Mouse (Mus musculus): Measurements from ENCODE around the gene Vamp2. TPM values are rescaled to one million over a fixed set of nuclear protein-coding genes. Genes with fewer than 3 reads are reported as not detected.
A peak's percentile ranks its signal among the peaks of the same experiment; 100 is the strongest.

The Vamp2 gene
- polyA plus RNA-seq, 1 experiment from 2014 or later: 98.1 TPM

GRCm38 (mm10) chr11:69119446-69120155, 31.3 kb downstream of the Vamp2 start:
- Histone ChIP-seq H3K9me3 (ENCODE audit: control insufficient read depth, low read length) (no peaks in the 10 kb centered on the region), H3K27ac (ENCODE audit: low read depth, low read length) (no peak overlapping the region), H3K4me3 (ENCODE audit: low read depth, low read length) (peak overlapping the region; percentile 78; the same call in 1 of the 2 replicates), H3K27me3 (ENCODE audit: control insufficient read depth, insufficient read depth, low read length) (peaks cover 23% of the 10 kb centered on the region), H3K36me3 (ENCODE audit: control insufficient read depth, insufficient read depth, low read length) (no peaks in the 10 kb centered on the region), H3K9ac (ENCODE audit: low read depth, low read length) (no peak overlapping the region), H3K4me2 (replicated peaks; ENCODE audit: low read depth, low read length) (peak overlapping the region; percentile 97), H3K4me1 (replicated peaks; ENCODE audit: control insufficient read depth, insufficient read depth, low read length) (peaks cover 21% of the 10 kb centered on the region)
- WGBS: 26% methylated on average over 14 of the region's 14 CpGs
- DNase-seq (ENCODE audit: low spot score) (peak; percentile 20), ATAC-seq (ENCODE audit: low FRiP score) (no peak)

DNA sequence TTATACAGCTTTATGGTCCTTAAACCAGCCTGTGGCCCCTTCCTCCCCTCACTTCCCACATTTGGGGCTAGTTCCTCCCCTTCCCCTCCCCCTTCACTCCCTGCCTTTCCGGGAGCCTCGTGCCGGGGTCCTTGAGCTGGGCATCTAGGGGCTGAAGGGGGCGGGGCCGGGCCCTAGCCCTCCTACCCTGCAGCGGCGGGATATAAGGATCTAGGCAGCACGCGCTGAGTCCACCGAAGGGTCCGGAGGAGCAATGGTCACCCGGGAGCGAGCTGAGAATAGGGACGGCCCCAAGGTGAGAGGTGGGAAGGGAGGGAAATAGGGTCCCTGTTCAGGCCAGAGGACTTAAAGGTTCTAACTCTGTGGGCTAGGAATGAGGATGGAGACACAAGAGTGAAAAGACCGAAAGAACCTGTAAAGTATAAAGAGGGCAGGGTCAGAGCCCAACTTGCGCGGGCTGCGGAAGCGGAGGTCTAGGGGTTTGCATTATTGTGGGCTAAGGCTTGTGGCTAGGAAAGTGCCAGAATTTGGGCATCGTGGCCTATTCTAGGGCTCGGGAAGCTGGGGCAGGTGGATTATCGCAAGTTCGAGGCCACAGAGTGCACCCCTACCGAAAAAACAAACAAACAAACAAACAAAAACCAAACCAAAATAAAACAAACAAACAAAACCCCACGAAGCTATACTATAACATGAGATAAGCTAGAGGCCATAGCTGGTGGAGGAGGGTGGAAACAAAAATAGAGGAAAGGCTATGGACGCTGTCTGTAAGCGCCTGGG, 32.1 kb downstream of the Vamp2 start, which contains the start of gene Hes7:
Hes7 (plus strand) TSS at position 184 of the 780 bp plus-strand sequence.
- Histone ChIP-seq H3K27ac (ENCODE audit: low read depth, low read length) (no peak within 1 kb of the TSS), H3K4me2 (replicated peaks; ENCODE audit: low read depth, low read length) (peak within 1 kb of the TSS; percentile 97), H3K36me3 (ENCODE audit: control insufficient read depth, insufficient read depth, low read length) (no peaks in the 10 kb centered on the region), H3K9me3 (ENCODE audit: control insufficient read depth, low read length) (no peaks in the 10 kb centered on the region), H3K27me3 (ENCODE audit: control insufficient read depth, insufficient read depth, low read length) (peaks cover 23% of the 10 kb centered on the region), H3K9ac (ENCODE audit: low read depth, low read length) (peak within 1 kb of the TSS; percentile 61), H3K4me1 (replicated peaks; ENCODE audit: control insufficient read depth, insufficient read depth, low read length) (peaks cover 21% of the 10 kb centered on the region), H3K4me3 (ENCODE audit: low read depth, low read length) (peak within 1 kb of the TSS; percentile 78)
- no peak for ATAC-seq (ENCODE audit: low FRiP score)
- peak; percentile 64 for DNase-seq (ENCODE audit: low spot score)
- 2% methylated on average over 27 of the region's 27 CpGs for WGBS

GRCm38 (mm10) chr11:69121001-69121740, 32.9 kb downstream of the Vamp2 start:
- Histone ChIP-seq H3K27ac (ENCODE audit: low read depth, low read length) (no peak overlapping the region), H3K27me3 (ENCODE audit: control insufficient read depth, insufficient read depth, low read length) (peaks cover 23% of the 10 kb centered on the region), H3K9ac (ENCODE audit: low read depth, low read length) (peak overlapping the region; percentile 61), H3K9me3 (ENCODE audit: control insufficient read depth, low read length) (no peaks in the 10 kb centered on the region), H3K4me1 (replicated peaks; ENCODE audit: control insufficient read depth, insufficient read depth, low read length) (peaks cover 23% of the 10 kb centered on the region), H3K4me2 (replicated peaks; ENCODE audit: low read depth, low read length) (peak overlapping the region; percentile 97), H3K36me3 (ENCODE audit: control insufficient read depth, insufficient read depth, low read length) (no peaks in the 10 kb centered on the region), H3K4me3 (ENCODE audit: low read depth, low read length) (peak overlapping the region; percentile 78)
- 2% methylated on average over 33 of the region's 33 CpGs for WGBS
- peak; percentile 61 for DNase-seq (ENCODE audit: low spot score)
- no peak for ATAC-seq (ENCODE audit: low FRiP score)

DNA sequence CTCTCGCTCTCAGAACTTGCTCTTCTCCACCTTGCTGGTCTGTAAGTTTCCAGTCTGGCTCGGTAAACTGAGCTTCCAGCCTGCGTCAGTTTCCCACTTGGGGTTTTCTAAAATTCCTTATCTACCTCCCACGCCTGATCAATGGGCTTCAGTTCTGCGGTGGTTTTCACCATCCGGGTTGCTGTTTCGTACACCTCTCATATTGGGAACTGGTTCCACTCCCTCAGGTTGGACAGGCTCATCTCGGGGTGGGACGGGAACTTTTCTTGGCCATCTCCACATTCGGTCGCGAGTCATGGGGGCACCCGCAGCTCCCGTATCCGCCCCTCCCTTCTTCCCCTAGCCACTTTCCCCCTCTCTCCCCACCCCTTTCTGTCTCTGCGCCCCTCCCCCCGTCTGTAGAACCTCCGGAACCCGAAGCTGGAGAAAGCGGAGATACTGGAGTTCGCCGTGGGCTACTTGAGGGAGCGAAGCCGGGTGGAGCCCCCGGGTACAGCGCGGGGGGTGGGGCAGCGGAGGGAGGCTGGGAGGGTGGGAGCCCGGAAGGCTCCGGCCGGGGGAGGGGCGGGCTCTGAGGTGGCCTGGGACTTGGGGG, 33.5 kb downstream of the Vamp2 start:
- peaks cover 20% of the 10 kb centered on the region for H3K27me3 ChIP-seq (ENCODE audit: control insufficient read depth, insufficient read depth, low read length)
- H3K4me3 ChIP-seq (ENCODE audit: low read depth, low read length): peak overlapping the region; percentile 78
- ATAC-seq (ENCODE audit: low FRiP score) (no peak), DNase-seq (ENCODE audit: low spot score) (peak; percentile 73)
- H3K27ac ChIP-seq (ENCODE audit: low read depth, low read length): no peak overlapping the region; the same call in 1 of the 2 replicates
- no peaks in the 10 kb centered on the region for H3K9me3 ChIP-seq (ENCODE audit: control insufficient read depth, low read length)
- H3K4me1 ChIP-seq (replicated peaks; ENCODE audit: control insufficient read depth, insufficient read depth, low read length): peaks cover 23% of the 10 kb centered on the region
- H3K36me3 ChIP-seq (ENCODE audit: control insufficient read depth, insufficient read depth, low read length): no peaks in the 10 kb centered on the region
- peak overlapping the region; percentile 97 for H3K4me2 ChIP-seq (replicated peaks; ENCODE audit: low read depth, low read length)
- WGBS: under 1% methylated on average over 27 of the region's 32 CpGs
- peak overlapping the region; percentile 61 for H3K9ac ChIP-seq (ENCODE audit: low read depth, low read length)

DNA sequence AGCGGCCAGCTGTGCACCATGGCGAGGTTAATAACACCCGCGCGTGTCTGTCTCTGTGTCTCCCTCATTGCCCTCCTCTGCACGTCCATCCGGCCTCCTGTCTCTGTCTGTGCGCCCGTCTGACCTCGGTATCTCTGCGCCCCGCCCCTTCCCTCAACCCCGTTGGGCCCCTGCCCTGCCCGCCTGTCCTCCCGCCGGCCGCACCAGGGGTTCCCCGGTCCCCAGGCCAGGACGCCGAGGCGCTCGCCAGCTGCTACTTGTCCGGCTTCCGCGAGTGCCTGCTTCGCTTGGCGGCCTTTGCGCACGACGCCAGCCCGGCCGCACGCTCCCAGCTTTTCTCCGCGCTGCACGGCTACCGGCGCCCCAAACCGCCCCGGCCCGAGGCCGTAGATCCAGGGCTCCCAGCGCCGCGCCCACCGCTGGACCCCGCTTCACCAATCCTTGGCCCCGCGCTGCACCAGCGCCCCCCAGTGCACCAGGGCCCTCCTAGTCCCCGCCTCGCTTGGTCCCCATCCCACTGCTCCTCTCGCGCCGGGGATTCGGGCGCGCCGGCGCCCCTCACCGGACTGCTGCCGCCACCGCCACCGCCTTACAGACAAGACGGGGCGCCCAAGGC, 34.2 kb downstream of the Vamp2 start, which contains the start of gene 9130213A22Rik:
9130213A22Rik (minus strand) TSS at position 254 of the 616 bp plus-strand sequence.
- no peaks in the 10 kb centered on the region for H3K36me3 ChIP-seq (ENCODE audit: control insufficient read depth, insufficient read depth, low read length)
- H3K27me3 ChIP-seq (ENCODE audit: control insufficient read depth, insufficient read depth, low read length): peaks cover 20% of the 10 kb centered on the region
- ATAC-seq (ENCODE audit: low FRiP score) (peak; percentile 64), DNase-seq (ENCODE audit: low spot score) (peak; percentile 88)
- peak within 1 kb of the TSS; percentile 97 for H3K4me2 ChIP-seq (replicated peaks; ENCODE audit: low read depth, low read length)
- peak within 1 kb of the TSS; percentile 61 for H3K9ac ChIP-seq (ENCODE audit: low read depth, low read length)
- peak within 1 kb of the TSS; percentile 1 for H3K27ac ChIP-seq (ENCODE audit: low read depth, low read length)
- WGBS: 2% methylated on average over 58 of the region's 66 CpGs
- no peaks in the 10 kb centered on the region for H3K9me3 ChIP-seq (ENCODE audit: control insufficient read depth, low read length)
- H3K4me1 ChIP-seq (replicated peaks; ENCODE audit: control insufficient read depth, insufficient read depth, low read length): peaks cover 21% of the 10 kb centered on the region
- peak within 1 kb of the TSS; percentile 78 for H3K4me3 ChIP-seq (ENCODE audit: low read depth, low read length)

DNA sequence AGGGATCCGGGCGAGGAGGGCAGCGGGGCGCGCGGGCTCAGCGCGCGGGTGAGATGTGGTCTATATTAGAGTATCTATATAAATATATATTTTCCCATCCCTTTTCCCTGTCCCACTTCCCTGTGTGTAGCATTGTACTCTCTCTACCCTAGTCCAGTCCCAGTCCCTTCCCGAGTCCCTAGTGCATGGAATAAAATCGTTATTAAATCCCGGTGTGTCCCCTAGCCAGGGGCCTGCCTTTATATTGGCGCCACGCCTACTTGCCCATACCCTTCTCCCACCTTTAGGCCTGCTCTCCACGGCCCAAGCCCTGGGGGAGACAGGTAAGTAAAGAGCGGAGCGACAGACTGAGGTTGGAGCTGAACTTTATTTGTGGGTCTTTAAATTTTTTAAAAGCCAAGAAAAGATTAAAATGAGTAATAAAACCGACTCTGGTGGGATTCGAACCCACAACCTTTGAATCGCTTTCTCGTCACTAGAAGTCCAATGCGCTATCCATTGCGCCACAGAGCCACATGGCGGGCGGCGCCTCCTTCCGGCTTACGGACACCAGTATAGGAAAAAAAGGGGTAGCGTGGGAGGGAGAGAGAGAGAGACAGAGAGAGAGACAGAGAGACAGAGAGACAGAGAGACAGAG, 34.9 kb downstream of the Vamp2 start:
- DNase-seq (ENCODE audit: low spot score): peak; percentile 97
- Histone ChIP-seq H3K27ac (ENCODE audit: low read depth, low read length) (0 out of 2 replicates have a peak overlapping the region, but pooled peaks have one; percentile 1), H3K4me3 (ENCODE audit: low read depth, low read length) (peak overlapping the region; percentile 78), H3K4me1 (replicated peaks; ENCODE audit: control insufficient read depth, insufficient read depth, low read length) (peaks cover 19% of the 10 kb centered on the region), H3K27me3 (ENCODE audit: control insufficient read depth, insufficient read depth, low read length) (peaks cover 20% of the 10 kb centered on the region), H3K9me3 (ENCODE audit: control insufficient read depth, low read length) (no peaks in the 10 kb centered on the region), H3K9ac (ENCODE audit: low read depth, low read length) (peak overlapping the region; percentile 61), H3K36me3 (ENCODE audit: control insufficient read depth, insufficient read depth, low read length) (no peaks in the 10 kb centered on the region), H3K4me2 (replicated peaks; ENCODE audit: low read depth, low read length) (peak overlapping the region; percentile 97)
- ATAC-seq (ENCODE audit: low FRiP score): peak; percentile 13; the same call in 1 of the 2 replicates
- WGBS: 0% methylated on average over 29 of the region's 29 CpGs

- H3K27ac ChIP-seq (ENCODE audit: low read depth, low read length): peak overlapping the region; percentile 33; the same call in 1 of the 2 replicates
- peak; percentile 97 for DNase-seq (ENCODE audit: low spot score)
- H3K4me2 ChIP-seq (replicated peaks; ENCODE audit: low read depth, low read length): peak overlapping the region; percentile 97
- peaks cover 19% of the 10 kb centered on the region for H3K4me1 ChIP-seq (replicated peaks; ENCODE audit: control insufficient read depth, insufficient read depth, low read length)
- peak; percentile 54 for ATAC-seq (ENCODE audit: low FRiP score)
- H3K9me3 ChIP-seq (ENCODE audit: control insufficient read depth, low read length): no peaks in the 10 kb centered on the region
- peak overlapping the region; percentile 78 for H3K4me3 ChIP-seq (ENCODE audit: low read depth, low read length)
- H3K36me3 ChIP-seq (ENCODE audit: control insufficient read depth, insufficient read depth, low read length): no peaks in the 10 kb centered on the region
- peaks cover 20% of the 10 kb centered on the region for H3K27me3 ChIP-seq (ENCODE audit: control insufficient read depth, insufficient read depth, low read length)
- under 1% methylated on average over 31 of the region's 31 CpGs for WGBS
- H3K9ac ChIP-seq (ENCODE audit: low read depth, low read length): peak overlapping the region; percentile 49; the same call in 1 of the 2 replicates
Observed at GRCm38 (mm10) chr11:69123693-69124497, 35.6 kb downstream of the Vamp2 start.

Measured in hindbrain, embryonic 11.5 days (tissue).